Mouse (Mus musculus): ENCODE measurements around the gene Fgd3. TPM values are rescaled to one million over a fixed set of nuclear protein-coding genes. Genes with fewer than 3 reads are reported as not detected.

Fgd3 gene
- total and polyA plus RNA-seq, 3 experiments = 8.7 to 16.1 (median 14.5) TPM

DNA sequence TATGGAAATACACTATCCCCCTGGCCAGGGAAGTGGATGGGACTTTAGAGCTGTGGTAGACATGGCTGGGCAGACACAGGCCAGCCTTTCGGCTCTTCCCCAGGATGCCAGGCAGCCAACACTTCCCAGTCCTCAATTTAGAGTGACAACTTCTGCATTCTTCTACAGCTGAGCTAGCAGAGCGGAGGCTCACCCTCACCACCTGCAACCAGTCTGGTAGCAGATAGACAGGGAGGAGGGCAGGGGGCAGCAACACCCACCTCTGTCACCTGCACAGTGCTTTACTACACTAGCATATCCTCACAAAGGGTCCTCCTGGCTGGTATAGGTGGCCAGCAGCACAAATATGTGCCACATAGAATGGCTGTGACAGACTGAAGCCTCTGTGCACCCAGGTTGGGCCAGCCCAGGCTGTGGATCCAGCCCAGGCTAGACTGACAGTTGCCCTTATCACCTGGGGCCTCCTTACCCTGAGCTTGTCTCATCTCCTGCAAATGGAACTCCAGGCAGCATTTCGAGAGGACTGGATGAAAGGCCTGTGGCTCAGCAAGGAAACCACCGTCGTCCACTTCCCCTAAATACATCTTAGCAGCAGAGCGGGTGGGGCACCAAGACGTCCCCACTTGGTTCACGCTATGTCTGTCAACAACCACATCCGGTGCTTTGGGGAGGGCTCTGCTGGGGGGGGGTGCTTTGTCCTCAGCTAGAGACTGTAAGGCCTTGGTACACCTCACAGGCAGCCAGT is 77.6 kb downstream of the Fgd3 start (continued):
- TF ChIP-seq ETS1 (conservative IDR thresholded peaks at IDR 0.05; ENCODE audit: low read depth, low read length) = peak; percentile 75
- 0 out of 2 replicates have a peak, but pooled peaks have one; percentile 30 for TF ChIP-seq MXI1 (IDR thresholded peaks at IDR 0.05; ENCODE audit: low read depth, low read length)
- TF ChIP-seq E2F4 (IDR thresholded peaks at IDR 0.05; ENCODE audit: insufficient replicate concordance, low read depth, low read length) = no peak
- no peak for TF ChIP-seq MAX (IDR thresholded peaks at IDR 0.05; ENCODE audit: low read length)
- no peak for TF ChIP-seq ZNF384 (IDR thresholded peaks at IDR 0.05; ENCODE audit: low read depth, low read length)
- peak; percentile 84 for TF ChIP-seq MAZ (IDR thresholded peaks at IDR 0.05; ENCODE audit: low read depth, low read length)
- TF ChIP-seq TCF12 (IDR thresholded peaks at IDR 0.05; ENCODE audit: low read depth, low read length) = peak; percentile 70; the same call in 1 of the 2 replicates
- TF ChIP-seq USF1 (IDR thresholded peaks at IDR 0.05; ENCODE audit: low read depth, low read length) = no peak

DNA sequence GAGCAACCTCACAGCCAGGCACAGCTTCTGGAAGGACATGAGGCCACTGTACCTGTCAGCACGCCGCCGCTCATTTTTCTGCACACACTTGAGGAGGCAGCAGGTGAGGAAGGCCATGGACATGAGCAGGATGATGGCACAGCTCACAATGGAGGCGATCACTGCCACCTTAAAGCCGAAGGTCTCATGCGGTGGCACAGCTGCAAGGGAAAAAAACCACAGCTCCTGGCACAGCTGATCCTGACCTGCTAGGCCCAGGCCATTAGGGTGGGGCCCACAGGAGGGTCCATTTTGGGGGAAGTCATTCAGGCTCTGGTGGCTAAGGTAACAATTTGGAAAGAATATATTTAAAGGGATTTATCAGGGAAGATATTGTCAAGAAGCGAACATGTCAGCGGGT is 81.4 kb downstream of the Fgd3 start:
- no peak overlapping the region for H3K27ac ChIP-seq (ENCODE audit: insufficient read depth, low read depth)
- no peak overlapping the region for H3K4me3 ChIP-seq (replicated peaks in 1 of 3; ENCODE audit: low read depth in 2 of 3, low read length in 2 of 3, poor library complexity in 1 of 3)
- H3K36me3 ChIP-seq (replicated peaks in 1 of 2; ENCODE audit: control insufficient read depth in 1 of 2, insufficient read depth in 1 of 2, low read length in 1 of 2) = peaks cover 6 to 46% of the 10 kb centered on the region in 2 experiments
- H3K27me3 ChIP-seq (replicated peaks) = no peaks in the 10 kb centered on the region
- no peak for DNase-seq (ENCODE audit: extremely low read depth)
- peaks cover 14 to 42% of the 10 kb centered on the region in 2 experiments for H3K4me1 ChIP-seq (ENCODE audit: control insufficient read depth in 1 of 2, insufficient read depth in 2 of 2)
- H3K79me2 ChIP-seq (replicated peaks; ENCODE audit: control insufficient read depth, extremely low read depth, insufficient read depth, poor library complexity, severe bottlenecking) = no peaks in the 10 kb centered on the region
- TF ChIP-seq TCF12 (IDR thresholded peaks at IDR 0.05; ENCODE audit: low read depth, low read length) (no peak), POLR2AphosphoS2 (IDR thresholded peaks at IDR 0.05; ENCODE audit: low read depth, low read length) (no peak), ZMIZ1 (IDR thresholded peaks at IDR 0.05; ENCODE audit: low read depth, low read length) (no peak)
- H3K9me3 ChIP-seq (replicated peaks; ENCODE audit: low read length) = peaks cover 9% of the 10 kb centered on the region
- in situ Hi-C loops (cut with MboI; ENCODE audit: low pct_ligation_motif_present, low pct_unique_long_range_greater_than_20kb, low sequenced_read_pairs) = no loop called here
- H3K4me2 ChIP-seq (ENCODE audit: insufficient read depth, low read depth, poor library complexity, severe bottlenecking) = no peak overlapping the region
- no peak overlapping the region for H3K9ac ChIP-seq (ENCODE audit: insufficient read depth, low read depth)
- dilution Hi-C loops (cut with MboI; ENCODE audit: extremely low pct_ligation_motif_present, extremely low pct_unique_long_range_greater_than_20kb, low sequenced_read_pairs) = no loop called here

DNA sequence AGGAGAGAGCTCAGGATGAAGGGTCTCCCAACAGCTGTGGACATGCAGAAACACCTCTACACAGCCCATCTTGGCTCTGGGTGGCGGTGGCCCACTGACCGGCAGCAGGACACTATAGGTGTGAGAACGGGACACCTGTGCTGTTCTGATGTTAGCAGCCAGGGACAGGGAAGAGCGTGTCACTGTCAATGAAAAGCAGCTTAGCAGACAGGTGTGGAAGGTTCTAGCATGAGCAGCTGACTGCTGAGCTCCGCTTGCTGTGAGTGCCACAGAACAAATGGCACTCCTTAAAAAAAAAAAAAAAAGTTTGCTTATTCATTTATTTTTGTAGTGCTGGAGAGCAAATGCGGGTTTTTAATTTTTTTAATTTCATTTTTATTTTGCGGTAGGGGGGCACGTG is 82.5 kb downstream of the Fgd3 start:
- H3K27ac ChIP-seq (ENCODE audit: insufficient read depth, low read depth) = no peak overlapping the region
- H3K27me3 ChIP-seq (replicated peaks) = no peaks in the 10 kb centered on the region
- peaks cover 9 to 33% of the 10 kb centered on the region in 2 experiments for H3K4me1 ChIP-seq (ENCODE audit: control insufficient read depth in 1 of 2, insufficient read depth in 2 of 2)
- DNase-seq (ENCODE audit: extremely low read depth) = no peak
- H3K79me2 ChIP-seq (replicated peaks; ENCODE audit: control insufficient read depth, extremely low read depth, insufficient read depth, poor library complexity, severe bottlenecking) = no peaks in the 10 kb centered on the region
- no peak overlapping the region for H3K4me3 ChIP-seq (replicated peaks in 1 of 3; ENCODE audit: low read depth in 2 of 3, low read length in 2 of 3, poor library complexity in 1 of 3)
- no peak overlapping the region for H3K4me2 ChIP-seq (ENCODE audit: insufficient read depth, low read depth, poor library complexity, severe bottlenecking)
- H3K9ac ChIP-seq (ENCODE audit: insufficient read depth, low read depth) = no peak overlapping the region
- peaks cover 6 to 46% of the 10 kb centered on the region in 2 experiments for H3K36me3 ChIP-seq (replicated peaks in 1 of 2; ENCODE audit: control insufficient read depth in 1 of 2, insufficient read depth in 1 of 2, low read length in 1 of 2)
- in situ Hi-C loops (cut with MboI; ENCODE audit: low pct_ligation_motif_present, low pct_unique_long_range_greater_than_20kb, low sequenced_read_pairs) (no loop called here), dilution Hi-C loops (cut with MboI; ENCODE audit: extremely low pct_ligation_motif_present, extremely low pct_unique_long_range_greater_than_20kb, low sequenced_read_pairs) (no loop called here)
- peaks cover 9% of the 10 kb centered on the region for H3K9me3 ChIP-seq (replicated peaks; ENCODE audit: low read length)
- no peak for TF ChIP-seq RCOR1 (conservative IDR thresholded peaks at IDR 0.05; ENCODE audit: low read depth, low read length)
- TF ChIP-seq IRF4 (IDR thresholded peaks at IDR 0.05; ENCODE audit: low read depth, low read length) = no peak
- no peak for TF ChIP-seq UBTF (IDR thresholded peaks at IDR 0.05; ENCODE audit: low read depth, low read length)
- no peak for TF ChIP-seq NELFE (IDR thresholded peaks at IDR 0.05; ENCODE audit: low read depth, low read length)
